Mouse (Mus musculus) thymus, postnatal 14 days (tissue): ENCODE measurements at regions not wholly inside any gene's neighbourhood (a gene's known extent, or its start where the extent isn't known, plus 50 kb on each side); places are given as distances from the start of the nearest gene placed in this dataset.
A peak's percentile ranks its signal among the peaks of the same experiment; 100 is the strongest.

ENCODE experiments used
- DNase-seq: peaks from one replicate; pipeline ENCODE4 v3.0.0; 2021

DNA sequence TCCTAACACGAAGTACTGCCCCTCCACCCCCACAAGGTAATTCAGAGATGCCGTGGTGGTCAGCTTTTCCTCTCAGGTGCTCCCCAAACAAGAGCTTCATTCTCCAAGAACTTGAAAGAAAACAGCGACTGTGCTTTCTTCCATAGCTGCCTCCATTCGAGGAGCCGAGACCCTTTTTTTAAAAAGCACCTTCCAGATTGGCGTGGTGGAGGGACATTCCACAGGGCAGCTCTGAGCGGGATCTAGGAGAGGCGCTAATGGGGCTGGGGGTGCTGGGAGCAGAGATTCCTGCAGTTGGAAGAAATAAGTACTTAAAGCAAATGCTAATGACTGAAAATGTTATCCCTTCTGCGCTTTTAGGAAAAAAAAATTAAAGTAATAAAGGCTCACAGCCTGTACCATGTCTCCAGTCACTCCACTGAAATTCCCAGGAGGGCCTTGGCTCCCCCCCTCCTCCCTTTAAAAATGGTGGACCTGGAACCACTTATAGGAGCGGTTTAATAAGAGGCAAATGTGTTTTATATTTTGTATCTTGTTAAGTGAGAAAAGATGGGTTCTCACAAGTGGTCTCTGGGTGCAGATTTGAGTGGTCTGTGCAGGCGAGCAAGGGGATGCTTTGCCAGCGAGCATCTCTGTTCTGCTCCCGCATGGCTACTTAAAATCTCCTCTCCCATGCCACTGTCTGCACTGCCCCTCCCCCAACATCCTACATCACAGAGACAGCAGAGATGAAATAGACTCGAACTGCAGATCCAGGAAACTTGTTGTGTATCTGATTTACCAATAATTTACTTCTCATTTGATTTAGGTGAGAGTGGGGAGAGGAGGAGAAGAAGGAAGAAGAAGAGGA, 77.4 kb upstream of the Zfhx3 start:
- DNase-seq, result no peak

DNA sequence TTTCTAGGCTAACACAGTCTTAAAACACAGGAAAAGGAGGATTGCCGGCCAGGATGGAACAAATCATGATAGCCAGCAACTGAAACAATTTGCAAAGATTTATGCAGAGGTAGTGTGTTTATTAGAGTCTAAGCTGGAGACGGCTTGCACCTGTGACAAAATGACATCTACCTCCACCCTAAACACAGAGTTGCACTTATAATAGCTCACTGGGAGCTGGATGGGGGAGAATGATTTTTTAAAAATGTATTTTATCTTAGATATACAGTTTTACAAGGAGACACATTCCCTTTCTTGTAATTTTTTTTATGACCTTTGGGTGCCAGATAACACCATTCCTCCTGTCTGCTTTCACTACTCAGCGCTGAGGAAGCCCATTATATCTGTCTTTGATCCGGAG, 76.7 kb upstream of the Zfhx3 start:
- no peak for DNase-seq

DNA sequence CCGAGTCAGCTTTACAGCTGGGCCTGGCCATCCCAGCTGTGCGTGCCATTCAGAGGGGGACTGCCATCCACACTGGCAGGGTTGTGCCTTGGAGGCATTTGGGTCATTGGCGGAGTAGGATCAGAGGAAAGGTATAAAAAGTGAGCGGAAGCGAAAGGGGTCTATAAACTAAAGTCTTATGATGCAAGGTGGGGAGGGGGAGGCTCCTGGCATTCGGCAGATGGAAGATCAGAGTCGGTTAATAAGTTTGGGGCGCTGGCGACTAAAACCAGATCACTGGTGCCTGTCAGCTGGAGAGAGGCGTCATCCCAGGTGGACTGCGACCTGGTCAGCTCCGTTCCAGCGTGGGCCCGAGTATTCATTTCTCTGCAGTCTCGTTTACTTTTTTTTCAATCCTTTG, 70.7 kb upstream of the Zfhx3 start:
- DNase-seq, result no peak

DNA sequence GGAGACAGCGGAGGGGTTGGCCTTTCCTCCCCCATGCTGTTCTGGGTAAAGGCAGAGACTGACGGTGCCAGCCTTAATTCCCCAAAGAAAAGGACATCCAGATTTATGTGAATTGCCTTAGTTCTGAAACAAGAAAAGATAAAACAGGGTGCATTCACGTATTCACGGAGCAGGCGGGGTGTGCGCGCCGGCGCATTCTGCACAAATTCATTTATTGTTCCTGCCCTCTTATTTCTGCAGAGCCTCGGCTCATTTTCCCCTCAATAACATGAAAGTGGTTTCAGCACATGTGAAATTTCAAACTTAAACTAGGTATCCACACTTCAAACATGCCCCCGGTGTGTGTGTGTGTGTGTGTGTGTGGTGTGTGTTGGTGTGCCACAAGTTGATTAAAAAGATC, 70.3 kb upstream of the Zfhx3 start:
- no peak for DNase-seq

DNA sequence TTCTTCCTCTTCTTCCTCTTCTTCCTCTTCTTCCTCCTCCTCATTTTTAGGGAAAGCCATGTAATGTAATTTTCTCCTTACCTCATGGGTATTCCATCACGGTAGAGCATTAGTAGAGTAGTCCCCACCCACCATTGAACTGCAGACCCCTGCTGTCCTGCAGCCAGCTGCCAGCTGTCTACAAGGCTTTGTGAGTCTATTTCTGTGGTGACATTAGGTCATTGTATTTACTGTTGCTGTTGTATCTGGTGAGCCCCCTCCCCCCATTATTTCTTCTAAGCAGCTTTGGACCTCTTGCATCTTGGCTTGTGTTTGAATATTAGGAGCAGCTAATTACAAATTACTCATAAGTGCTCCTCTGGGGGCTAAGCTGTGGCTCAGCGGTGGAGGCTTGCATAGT, 66.0 kb upstream of the Zfhx3 start:
- no peak for DNase-seq

DNA sequence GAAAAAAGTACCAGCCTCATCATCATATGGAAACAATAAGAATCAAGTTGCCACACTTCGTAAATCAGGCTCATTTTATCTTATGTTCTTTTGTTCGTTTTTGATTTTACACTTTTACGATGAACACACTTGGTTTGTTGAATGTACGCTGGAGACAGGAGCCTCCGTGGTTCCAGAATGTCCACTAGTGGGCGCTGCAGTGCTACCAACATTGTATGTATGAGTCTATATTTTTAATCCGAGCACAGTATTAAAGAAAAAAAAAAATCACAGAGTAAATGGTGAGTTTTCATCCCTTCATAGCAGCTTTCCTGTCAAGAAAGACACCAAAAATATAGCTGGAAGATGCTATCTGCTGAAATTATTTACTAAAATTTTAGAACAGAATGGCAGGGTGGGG, 60.6 kb upstream of the Zfhx3 start:
- DNase-seq, result peak; percentile 52

DNA sequence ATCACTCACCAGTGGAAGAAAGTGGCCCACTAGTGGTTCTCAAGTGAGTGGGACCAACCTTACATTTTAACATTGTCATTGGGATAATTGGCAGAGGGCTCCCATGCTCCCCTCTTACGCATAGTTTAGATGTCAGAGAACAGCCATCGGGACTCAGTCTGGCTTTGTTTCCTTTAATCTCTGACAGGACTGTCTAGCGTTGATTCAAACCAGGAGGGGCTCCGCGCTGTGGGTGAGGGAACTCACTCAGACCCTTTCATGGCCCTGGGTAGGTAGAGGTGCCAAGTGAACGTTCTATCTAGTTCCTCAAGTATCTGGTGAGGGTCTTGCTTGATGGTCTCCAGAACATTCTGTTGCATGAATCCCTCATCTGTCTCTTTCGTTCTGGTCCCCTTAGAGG, 56.9 kb upstream of the Zfhx3 start:
- no peak for DNase-seq

DNA sequence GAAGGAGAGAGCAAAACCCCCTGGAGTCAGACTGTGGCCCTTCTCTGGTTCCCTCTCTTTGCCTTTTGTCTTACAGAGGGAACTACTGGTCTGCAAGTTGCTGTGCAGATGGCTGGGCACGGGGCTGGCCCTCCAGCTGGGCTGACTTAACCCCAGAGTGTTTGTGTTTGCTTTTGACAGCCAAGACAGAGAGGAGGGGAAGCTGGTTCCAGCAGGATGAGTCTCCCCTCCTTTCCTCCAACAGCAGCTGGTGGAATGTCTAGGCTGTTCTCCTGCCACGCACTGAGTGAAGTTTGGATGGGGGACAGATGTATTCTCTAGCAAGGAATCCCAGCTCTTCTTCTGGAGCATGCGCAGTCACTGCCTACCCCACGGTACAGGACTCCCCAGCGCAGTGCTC, 56.5 kb upstream of the Zfhx3 start:
- DNase-seq, result no peak

DNA sequence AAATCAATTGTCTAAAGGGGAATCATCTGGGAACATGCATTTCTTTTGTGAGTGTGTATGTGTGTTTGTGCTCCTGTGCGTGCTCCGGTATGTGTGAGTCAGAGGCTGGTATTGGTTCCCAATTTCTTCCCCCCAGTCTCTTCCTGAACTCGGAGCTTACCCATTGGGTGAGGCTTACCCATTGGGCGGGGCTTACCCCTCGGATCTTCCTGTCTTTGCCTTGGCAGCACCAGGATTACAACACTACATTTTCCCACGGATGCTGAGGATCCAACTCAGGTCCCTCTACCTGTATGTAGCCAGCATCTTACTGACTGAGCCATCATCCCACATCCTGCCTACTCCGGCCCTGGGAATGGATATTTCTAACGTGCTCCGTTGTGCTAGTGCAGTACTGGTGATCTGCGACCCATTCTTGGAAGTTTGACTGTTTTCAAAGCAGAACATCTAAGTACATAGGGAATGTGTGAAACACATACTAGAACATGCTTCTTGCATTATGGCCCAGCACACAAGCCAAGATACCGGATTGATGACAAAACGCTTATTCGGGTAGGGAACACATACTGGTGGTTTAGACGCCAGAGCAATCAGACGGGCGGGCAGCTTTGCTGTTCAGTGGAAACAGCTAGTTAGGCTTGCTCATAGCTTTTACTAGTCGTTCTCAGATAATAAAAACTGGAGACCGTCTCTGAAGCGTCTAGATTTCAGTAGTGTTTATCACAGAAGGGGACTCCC, 55.8 kb upstream of the Zfhx3 start:
- DNase-seq, result no peak

DNA sequence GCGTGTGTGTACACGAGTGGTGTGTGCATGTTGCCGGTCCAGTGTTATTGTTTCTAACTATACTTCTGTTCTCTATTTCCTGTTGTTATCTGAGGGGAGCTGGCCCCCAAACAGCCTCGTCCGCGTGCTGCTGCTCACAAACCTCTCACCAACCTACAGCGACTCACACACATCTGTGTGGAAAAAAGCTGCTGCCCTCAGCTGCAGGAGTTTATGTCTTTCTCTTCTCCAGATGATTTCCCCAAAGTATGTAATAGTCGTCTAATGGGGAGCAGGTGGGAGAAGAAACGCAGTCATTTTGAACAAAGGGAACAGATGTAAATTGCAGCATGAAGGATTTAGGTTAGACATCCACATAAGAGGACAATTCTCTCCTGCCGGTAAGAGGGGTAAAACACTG, 55.1 kb upstream of the Zfhx3 start:
- DNase-seq, result no peak

DNA sequence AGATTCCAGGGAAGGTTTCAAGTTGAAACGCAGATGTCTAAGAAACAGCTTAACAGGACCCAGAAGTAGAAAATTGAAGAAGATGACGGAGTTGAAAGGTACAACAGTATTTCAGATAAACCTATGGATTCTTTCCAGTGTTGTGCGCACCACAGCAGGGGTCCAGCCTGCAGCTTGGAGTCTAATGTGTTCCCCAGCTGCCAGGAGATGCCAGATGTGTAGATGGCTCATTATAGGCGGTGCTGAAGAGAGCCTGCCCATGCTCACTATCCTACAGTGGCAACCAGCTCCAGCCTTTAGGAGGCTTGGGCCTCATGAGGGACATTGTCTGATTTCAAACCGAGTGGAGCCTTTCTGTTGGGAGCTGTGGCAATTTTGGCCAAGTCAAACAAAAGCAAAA, 51.5 kb upstream of the Zfhx3 start:
- DNase-seq, result no peak
